Mouse (Mus musculus): ENCODE data around the gene AU040320. TPM values are rescaled to one million over a fixed set of nuclear protein-coding genes. Genes with fewer than 3 reads are reported as not detected.

Gene AU040320
- polyA plus RNA-seq, 1 experiment = 56.6 TPM

GRCm38 (mm10) chr4:126734700-126735381, 18.5 kb upstream of the AU040320 start:
- Histone ChIP-seq H3K27me3 (replicated peaks; ENCODE audit: control insufficient read depth, insufficient read depth, low read length) (peaks cover 7% of the 10 kb centered on the region), H3K4me1 (ENCODE audit: control insufficient read depth, insufficient read depth, low read length) (no peaks in the 10 kb centered on the region), H3K4me3 (ENCODE audit: insufficient read depth, low read depth, low read length) (peak overlapping the region; percentile 19; the same call in 1 of the 2 replicates), H3K36me3 (ENCODE audit: control insufficient read depth, insufficient read depth, low read length) (no peaks in the 10 kb centered on the region), H3K27ac (ENCODE audit: insufficient read depth, low read depth, low read length) (no peak overlapping the region)
- DNase-seq = no peak
- TF ChIP-seq POLR2A (IDR thresholded peaks at IDR 0.05; ENCODE audit: low read depth, low read length) (no peak), CTCF (conservative IDR thresholded peaks at IDR 0.05; ENCODE audit: insufficient read depth, insufficient read length, low read depth, low read length) (no peak)
- WGBS = 5% methylated on average over 51 of the region's 51 CpGs

DNA sequence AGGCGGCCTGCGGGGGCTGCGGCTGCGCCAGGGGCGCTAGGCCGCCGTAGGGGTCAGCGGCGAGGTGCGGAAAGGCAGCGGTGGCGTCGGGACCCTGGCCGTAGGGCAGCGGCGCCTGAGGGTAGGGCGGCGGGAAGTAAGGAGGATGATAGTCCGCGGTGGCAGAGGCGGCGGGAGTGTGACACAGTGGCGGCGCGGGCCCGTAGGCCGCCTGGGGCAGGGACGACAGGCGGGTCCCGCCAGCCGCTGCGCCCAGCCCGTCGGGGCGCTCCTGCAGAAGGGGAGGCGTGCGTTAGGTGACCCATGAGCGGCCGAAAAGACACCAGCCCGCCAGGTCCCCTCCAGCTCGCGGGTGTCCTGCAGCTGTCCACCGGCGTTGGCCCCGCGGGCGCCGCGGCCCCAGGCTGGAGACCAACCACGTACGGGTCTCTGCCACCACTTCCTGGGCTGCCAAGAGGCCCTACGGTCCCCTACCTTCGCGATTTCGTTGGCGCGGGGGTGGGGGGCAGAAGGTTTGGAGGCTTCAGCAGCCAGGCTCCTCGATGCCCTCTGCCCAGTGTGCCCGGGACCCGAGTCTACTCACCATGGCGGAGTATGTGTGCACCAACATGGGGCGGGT, 17.9 kb upstream of the AU040320 start:
- peak overlapping the region; percentile 34; the same call in 1 of the 2 replicates for H3K4me3 ChIP-seq (ENCODE audit: insufficient read depth, low read depth, low read length)
- no peak overlapping the region for H3K27ac ChIP-seq (ENCODE audit: insufficient read depth, low read depth, low read length)
- DNase-seq = no peak
- no peak for TF ChIP-seq CTCF (conservative IDR thresholded peaks at IDR 0.05; ENCODE audit: insufficient read depth, insufficient read length, low read depth, low read length)
- no peak for TF ChIP-seq POLR2A (IDR thresholded peaks at IDR 0.05; ENCODE audit: low read depth, low read length)
- H3K27me3 ChIP-seq (replicated peaks; ENCODE audit: control insufficient read depth, insufficient read depth, low read length) = peaks cover 7% of the 10 kb centered on the region
- no peaks in the 10 kb centered on the region for H3K4me1 ChIP-seq (ENCODE audit: control insufficient read depth, insufficient read depth, low read length)
- 3% methylated on average over 60 of the region's 62 CpGs for WGBS
- H3K36me3 ChIP-seq (ENCODE audit: control insufficient read depth, insufficient read depth, low read length) = no peaks in the 10 kb centered on the region

DNA sequence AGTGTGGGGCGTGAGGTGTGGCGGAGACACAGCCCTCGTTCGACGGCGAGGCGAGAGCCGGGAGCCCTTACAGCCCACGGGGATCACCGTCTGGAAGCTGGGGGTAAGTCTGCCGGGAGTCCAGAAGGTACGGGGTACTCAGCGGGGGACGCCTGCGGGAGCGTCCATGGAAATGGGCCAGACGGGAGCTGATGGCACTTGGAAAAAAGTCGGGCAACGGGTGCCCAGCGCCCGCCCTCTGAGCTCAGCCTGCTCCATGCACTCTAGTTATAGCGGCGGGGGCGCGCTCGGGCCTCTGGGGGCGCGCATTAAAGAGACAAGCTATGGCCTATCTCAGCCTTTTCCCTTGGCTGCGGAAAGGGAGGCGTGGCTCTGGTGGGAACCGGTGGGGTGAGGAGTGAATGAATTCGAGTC, 17.3 kb upstream of the AU040320 start, which contains the start of gene Tfap2e:
TSS of gene Tfap2e (minus strand) at position 240 of the 414 bp plus-strand sequence.
- DNase-seq = no peak
- H3K36me3 ChIP-seq (ENCODE audit: control insufficient read depth, insufficient read depth, low read length) = no peaks in the 10 kb centered on the region
- no peaks in the 10 kb centered on the region for H3K4me1 ChIP-seq (ENCODE audit: control insufficient read depth, insufficient read depth, low read length)
- 2% methylated on average over 32 of the region's 32 CpGs for WGBS
- peaks cover 7% of the 10 kb centered on the region for H3K27me3 ChIP-seq (replicated peaks; ENCODE audit: control insufficient read depth, insufficient read depth, low read length)
- H3K4me3 ChIP-seq (ENCODE audit: insufficient read depth, low read depth, low read length) = peak within 1 kb of the TSS; percentile 34; the same call in 1 of the 2 replicates
- TF ChIP-seq POLR2A (IDR thresholded peaks at IDR 0.05; ENCODE audit: low read depth, low read length) (no peak), CTCF (conservative IDR thresholded peaks at IDR 0.05; ENCODE audit: insufficient read depth, insufficient read length, low read depth, low read length) (no peak)
- no peak within 1 kb of the TSS for H3K27ac ChIP-seq (ENCODE audit: insufficient read depth, low read depth, low read length)

GRCm38 (mm10) chr4:126739966-126740676, 13.2 kb upstream of the AU040320 start:
- no peaks in the 10 kb centered on the region for H3K4me1 ChIP-seq (ENCODE audit: control insufficient read depth, insufficient read depth, low read length)
- DNase-seq = no peak
- no peak overlapping the region for H3K27ac ChIP-seq (ENCODE audit: insufficient read depth, low read depth, low read length)
- WGBS = 31% methylated on average over 10 of the region's 10 CpGs
- H3K4me3 ChIP-seq (ENCODE audit: insufficient read depth, low read depth, low read length) = no peak overlapping the region
- peaks cover 3% of the 10 kb centered on the region for H3K27me3 ChIP-seq (replicated peaks; ENCODE audit: control insufficient read depth, insufficient read depth, low read length)
- peak; percentile 34 for TF ChIP-seq CTCF (conservative IDR thresholded peaks at IDR 0.05; ENCODE audit: insufficient read depth, insufficient read length, low read depth, low read length)
- TF ChIP-seq POLR2A (IDR thresholded peaks at IDR 0.05; ENCODE audit: low read depth, low read length) = no peak
- H3K36me3 ChIP-seq (ENCODE audit: control insufficient read depth, insufficient read depth, low read length) = no peaks in the 10 kb centered on the region

- DNase-seq = peak; percentile 81
- Histone ChIP-seq H3K36me3 (ENCODE audit: control insufficient read depth, insufficient read depth, low read length) (no peaks in the 10 kb centered on the region; the same call in 1 of the 2 replicates), H3K27ac (ENCODE audit: insufficient read depth, low read depth, low read length) (no peak overlapping the region), H3K4me3 (ENCODE audit: insufficient read depth, low read depth, low read length) (no peak overlapping the region), H3K4me1 (ENCODE audit: control insufficient read depth, insufficient read depth, low read length) (no peaks in the 10 kb centered on the region), H3K27me3 (replicated peaks; ENCODE audit: control insufficient read depth, insufficient read depth, low read length) (no peaks in the 10 kb centered on the region; the same call in 1 of the 2 replicates)
- WGBS = 5% methylated on average over 12 of the region's 12 CpGs
- TF ChIP-seq CTCF (conservative IDR thresholded peaks at IDR 0.05; ENCODE audit: insufficient read depth, insufficient read length, low read depth, low read length) = peak; percentile 92
- TF ChIP-seq POLR2A (IDR thresholded peaks at IDR 0.05; ENCODE audit: low read depth, low read length) = no peak
Observed at GRCm38 (mm10) chr4:126741448-126741847, 11.9 kb upstream of the AU040320 start.

- H3K4me3 ChIP-seq (ENCODE audit: insufficient read depth, low read depth, low read length) = no peak overlapping the region
- no peaks in the 10 kb centered on the region for H3K27me3 ChIP-seq (replicated peaks; ENCODE audit: control insufficient read depth, insufficient read depth, low read length)
- no peaks in the 10 kb centered on the region; the same call in 1 of the 2 replicates for H3K36me3 ChIP-seq (ENCODE audit: control insufficient read depth, insufficient read depth, low read length)
- H3K27ac ChIP-seq (ENCODE audit: insufficient read depth, low read depth, low read length) = no peak overlapping the region
- 56% methylated on average over 2 of the region's 2 CpGs for WGBS
- no peak for DNase-seq
- no peak for TF ChIP-seq POLR2A (IDR thresholded peaks at IDR 0.05; ENCODE audit: low read depth, low read length)
- H3K4me1 ChIP-seq (ENCODE audit: control insufficient read depth, insufficient read depth, low read length) = no peaks in the 10 kb centered on the region
Observed at GRCm38 (mm10) chr4:126742976-126743375, 10.4 kb upstream of the AU040320 start.

DNA sequence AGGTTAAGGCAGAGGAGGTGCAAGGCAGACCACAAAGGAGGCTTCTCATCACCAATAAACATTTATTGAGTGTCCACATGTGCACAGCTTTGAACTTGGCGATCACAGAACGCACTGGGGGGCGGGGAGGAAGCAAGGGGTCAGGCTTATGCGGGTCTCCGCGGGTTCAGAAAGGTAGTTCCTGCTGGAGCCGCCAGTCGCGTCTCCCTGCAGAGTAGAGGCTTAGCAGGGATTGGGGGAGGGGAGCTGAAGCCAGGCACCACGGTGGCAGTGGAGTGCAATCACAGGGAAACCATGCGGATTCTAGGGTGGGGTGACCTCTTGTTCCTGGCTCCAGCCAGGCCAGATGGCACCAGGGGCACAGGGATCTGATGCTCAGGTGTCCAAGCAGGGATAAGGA, 9.6 kb upstream of the AU040320 start:
- no peak overlapping the region for H3K27ac ChIP-seq (ENCODE audit: insufficient read depth, low read depth, low read length)
- TF ChIP-seq CTCF (conservative IDR thresholded peaks at IDR 0.05; ENCODE audit: insufficient read depth, insufficient read length, low read depth, low read length) = no peak
- TF ChIP-seq POLR2A (IDR thresholded peaks at IDR 0.05; ENCODE audit: low read depth, low read length) = no peak
- no peaks in the 10 kb centered on the region for H3K27me3 ChIP-seq (replicated peaks; ENCODE audit: control insufficient read depth, insufficient read depth, low read length)
- H3K4me1 ChIP-seq (ENCODE audit: control insufficient read depth, insufficient read depth, low read length) = no peaks in the 10 kb centered on the region
- 60% methylated on average over 11 of the region's 11 CpGs for WGBS
- no peaks in the 10 kb centered on the region; the same call in 1 of the 2 replicates for H3K36me3 ChIP-seq (ENCODE audit: control insufficient read depth, insufficient read depth, low read length)
- no peak overlapping the region for H3K4me3 ChIP-seq (ENCODE audit: insufficient read depth, low read depth, low read length)
- DNase-seq = no peak
